Mouse (Mus musculus): ENCODE data around the gene Ihh. TPM values are rescaled to one million over a fixed set of nuclear protein-coding genes. Genes with fewer than 3 reads are reported as not detected.

Gene Ihh
- total RNA-seq (2021) = 0.22 TPM in 1 of 2 replicates, not detected in the other
- long read RNA-seq, experiment 1 = 0 reads
- long read RNA-seq, experiment 2, partial matches to known transcripts = 0 of 1 reads
- long read RNA-seq, experiment 2, other reads (novel, unspliced or antisense) = 0 of 1 reads

GRCm38 (mm10) chr1:74951556-74952210 is at the start of gene Ihh:
Ihh (minus strand) TSS chr1:74951672.
- peak; percentile 15 for DNase-seq

- DNase-seq = no peak
These were observed 49.7 kb upstream of the Ihh start for GRCm38 (mm10) chr1:75001183-75001582.

GRCm38 (mm10) chr1:75000496-75000895 is 49.0 kb upstream of the Ihh start:
- peak; percentile 72 for DNase-seq

- no peak for DNase-seq
These were observed 47.7 kb upstream of the Ihh start for GRCm38 (mm10) chr1:74999173-74999572.

GRCm38 (mm10) chr1:74997231-74997630 is 45.8 kb upstream of the Ihh start:
- no peak for DNase-seq

GRCm38 (mm10) chr1:74977001-74977400 is 25.5 kb upstream of the Ihh start:
- no peak for DNase-seq

GRCm38 (mm10) chr1:74975936-74976335 is 24.5 kb upstream of the Ihh start:
- no peak for DNase-seq

GRCm38 (mm10) chr1:74973590-74973989 is 22.1 kb upstream of the Ihh start:
- no peak for DNase-seq

- DNase-seq = no peak
These were observed 20.0 kb upstream of the Ihh start for GRCm38 (mm10) chr1:74971353-74972050.

GRCm38 (mm10) chr1:74967962-74968580 is 16.6 kb upstream of the Ihh start:
- peak; percentile 24 for DNase-seq

GRCm38 (mm10) chr1:74964494-74965215 is 13.2 kb upstream of the Ihh start:
- peak; percentile 88 for DNase-seq

GRCm38 (mm10) chr1:74962853-74963227 is 11.4 kb upstream of the Ihh start:
- no peak for DNase-seq

GRCm38 (mm10) chr1:74962126-74962852 is 10.8 kb upstream of the Ihh start:
- no peak for DNase-seq

GRCm38 (mm10) chr1:74961722-74962121 is 10.2 kb upstream of the Ihh start:
- DNase-seq = no peak

GRCm38 (mm10) chr1:74960059-74960458 is 8.6 kb upstream of the Ihh start:
- DNase-seq = no peak

- DNase-seq = peak; percentile 11
These were observed 639 bp downstream of the Ihh start for GRCm38 (mm10) chr1:74950576-74951490.

GRCm38 (mm10) chr1:74950066-74950465 is 1.4 kb downstream of the Ihh start:
- peak; percentile 7 for DNase-seq

- peak; percentile 67 for DNase-seq
These were observed 1.8 kb downstream of the Ihh start for GRCm38 (mm10) chr1:74949666-74950050.

GRCm38 (mm10) chr1:74948784-74949665 is 2.4 kb downstream of the Ihh start:
- DNase-seq = peak; percentile 81
